Mouse (Mus musculus): ENCODE measurements at regions not wholly inside any gene's neighbourhood (a gene's known extent, or its start where the extent isn't known, plus 50 kb on each side); places are given as distances from the start of the nearest gene placed in this dataset.
"Not testable (repeated sequence)": the region's sequence is repeated elsewhere in the genome, so short reads cannot be mapped to it uniquely, and the experiment has no call there.

DNA sequence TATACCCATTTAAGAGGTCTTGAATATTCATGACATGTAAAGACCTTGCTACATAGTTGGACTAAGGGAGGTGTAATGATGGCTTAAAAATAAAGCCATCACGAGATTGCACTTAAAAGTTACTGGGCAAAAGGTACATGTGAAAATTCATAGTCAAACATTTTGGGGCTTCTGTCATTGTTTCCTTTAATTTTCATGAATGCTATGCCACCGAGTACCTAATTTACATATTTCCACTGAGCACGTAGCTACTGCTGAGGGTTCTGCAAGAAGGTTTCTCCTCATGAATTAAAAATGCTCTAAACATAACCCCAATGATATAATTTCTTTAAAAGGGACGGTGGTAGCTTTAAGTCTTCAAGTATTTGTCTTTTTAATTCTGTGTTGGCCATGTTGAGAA, 800.4 kb downstream of the Ets1 start:
- no peak for DNase-seq (ENCODE audit: low read depth, low spot score)

DNA sequence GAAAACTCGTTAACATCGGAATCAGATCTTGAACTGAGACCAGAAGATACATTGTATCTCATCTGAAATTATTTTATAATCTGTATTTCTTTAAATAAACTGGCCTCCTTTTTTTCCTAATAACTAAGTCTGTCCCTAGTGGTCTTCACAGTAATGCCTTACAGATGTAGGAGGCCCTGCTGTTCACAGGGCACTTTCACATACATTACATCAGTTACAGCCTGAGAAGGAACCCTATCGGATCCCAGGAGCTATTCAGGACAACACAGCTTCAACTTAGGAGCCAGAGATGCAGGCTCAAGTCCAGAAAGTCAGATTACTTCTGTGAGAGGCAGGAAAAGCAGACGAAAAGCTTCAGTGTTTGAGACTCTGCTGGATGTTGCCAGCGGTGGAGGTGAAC, 806.2 kb downstream of the Ets1 start:
- no peak for DNase-seq (ENCODE audit: low read depth, low spot score)

DNA sequence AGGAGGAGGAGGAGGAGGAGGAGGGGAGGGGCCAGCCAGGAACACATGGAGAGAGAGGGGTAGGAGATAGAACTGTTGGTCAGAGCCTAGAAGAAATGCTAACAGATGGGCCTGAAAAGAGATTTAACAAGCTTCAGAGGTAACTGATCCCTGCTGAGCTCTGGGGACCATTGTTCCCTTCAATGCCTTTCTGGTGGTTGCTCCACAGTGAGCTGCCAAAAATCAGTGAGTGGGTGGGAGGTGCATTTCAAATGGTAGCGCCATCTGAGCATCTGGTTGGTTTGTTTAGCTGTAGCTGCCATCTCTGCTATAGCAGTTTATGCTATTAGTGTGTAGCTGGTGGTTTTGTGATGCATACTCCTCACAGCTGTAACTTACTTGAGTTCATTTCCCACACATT, 809.9 kb downstream of the Ets1 start:
- no peak for DNase-seq (ENCODE audit: low read depth, low spot score)

DNA sequence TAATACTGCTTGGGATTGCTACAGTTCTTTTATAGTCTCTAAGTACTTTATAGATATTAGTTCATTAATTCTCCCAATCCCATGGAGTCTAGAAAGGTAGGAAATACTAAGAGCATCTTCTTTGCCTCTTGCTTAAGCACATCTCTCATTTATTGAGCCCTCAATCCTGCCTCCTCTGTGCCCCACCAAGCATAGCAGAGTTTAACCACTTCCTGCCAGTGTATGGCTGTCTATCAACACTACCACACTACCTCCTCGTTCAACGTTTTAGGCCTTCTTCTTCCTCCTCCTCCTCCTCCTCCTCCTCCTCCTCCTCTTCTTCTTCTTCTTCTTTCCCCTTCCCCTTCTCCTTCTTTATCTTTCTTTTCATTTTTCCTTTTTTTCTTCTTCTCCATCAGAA, 839.1 kb downstream of the Ets1 start:
- no peak for DNase-seq (ENCODE audit: low read depth, low spot score)

DNA sequence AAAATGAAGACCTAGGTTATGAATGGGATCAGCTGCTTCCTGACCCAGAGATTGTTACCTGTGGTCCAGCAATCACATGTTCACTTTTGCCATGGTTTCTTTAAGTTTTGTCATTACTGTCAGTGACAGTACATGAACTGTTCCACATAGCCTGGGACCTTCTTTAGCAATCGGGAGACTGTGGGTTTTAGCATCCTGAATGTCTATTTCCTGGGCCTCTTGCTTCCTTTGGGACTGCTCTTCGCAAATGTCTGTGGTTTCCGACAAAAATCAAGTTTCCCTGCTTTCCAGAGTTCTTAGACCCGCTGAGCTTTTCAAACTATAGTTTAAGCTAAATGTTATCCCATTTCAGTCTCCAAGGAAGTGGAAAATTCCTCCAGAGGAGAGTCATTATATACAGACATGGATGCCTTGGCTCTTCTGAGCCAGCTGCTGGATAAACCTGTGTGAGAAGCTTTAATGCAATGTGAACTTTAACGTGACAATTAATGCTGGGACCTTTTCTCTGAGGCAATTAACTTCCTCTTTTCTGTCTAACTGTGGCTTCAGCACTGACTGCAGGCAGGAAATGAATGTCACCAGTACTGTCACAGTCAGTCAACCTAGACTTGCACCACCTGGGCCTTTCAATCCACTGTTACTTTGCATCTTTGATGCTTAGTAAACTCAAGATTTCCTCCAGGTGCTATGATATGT, 847.0 kb downstream of the Ets1 start:
- no peak for DNase-seq (ENCODE audit: low read depth, low spot score)

DNA sequence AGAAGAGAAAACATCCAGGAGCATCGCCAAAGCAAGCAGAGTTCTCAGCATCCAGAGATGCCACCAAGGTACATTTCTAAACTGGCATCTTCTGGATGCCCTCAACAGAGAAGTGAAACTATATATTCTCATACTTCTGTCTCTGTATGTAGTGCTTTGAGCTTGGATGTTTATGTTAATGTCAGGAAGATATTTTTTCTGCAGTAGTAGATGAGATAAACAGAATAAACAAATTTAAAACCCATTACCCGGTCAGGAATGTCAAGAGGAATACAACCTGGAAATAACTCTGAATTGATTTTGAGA, 847.5 kb downstream of the Ets1 start:
- no peak for DNase-seq (ENCODE audit: low read depth, low spot score)

DNA sequence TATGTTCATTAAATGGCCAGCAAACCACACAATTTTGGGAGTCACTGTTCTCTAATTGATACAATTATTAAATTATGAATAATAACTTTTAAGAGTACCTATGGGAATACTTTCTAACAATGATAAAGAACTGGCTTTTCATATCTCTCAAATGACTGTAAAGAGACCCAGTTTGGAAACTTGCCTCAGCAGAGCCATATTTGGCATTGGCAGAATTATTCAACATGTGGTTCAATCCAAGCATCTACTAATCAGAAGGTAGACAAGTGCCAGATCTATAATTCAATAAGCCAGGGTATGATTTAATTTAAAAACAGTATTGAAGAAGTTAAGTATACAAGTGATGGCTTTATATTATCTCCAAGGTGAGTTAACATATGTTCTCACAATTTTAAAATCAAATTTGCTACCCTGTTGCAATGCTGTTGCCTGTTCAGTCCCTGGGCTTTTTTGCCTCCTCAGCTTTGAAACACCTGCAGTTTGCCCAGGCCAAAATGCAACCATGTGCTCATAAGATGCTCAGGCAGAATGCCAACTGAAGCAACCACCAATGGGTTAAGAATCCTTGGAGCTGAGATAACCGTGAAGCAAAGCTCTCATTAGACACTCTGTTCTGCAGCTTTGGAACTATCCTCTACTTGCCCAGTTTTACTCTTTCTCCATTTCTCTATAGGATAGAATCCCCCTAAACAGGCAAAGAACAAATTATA, 897.2 kb downstream of the Ets1 start:
- DNase-seq (ENCODE audit: low read depth, low spot score) = no peak

DNA sequence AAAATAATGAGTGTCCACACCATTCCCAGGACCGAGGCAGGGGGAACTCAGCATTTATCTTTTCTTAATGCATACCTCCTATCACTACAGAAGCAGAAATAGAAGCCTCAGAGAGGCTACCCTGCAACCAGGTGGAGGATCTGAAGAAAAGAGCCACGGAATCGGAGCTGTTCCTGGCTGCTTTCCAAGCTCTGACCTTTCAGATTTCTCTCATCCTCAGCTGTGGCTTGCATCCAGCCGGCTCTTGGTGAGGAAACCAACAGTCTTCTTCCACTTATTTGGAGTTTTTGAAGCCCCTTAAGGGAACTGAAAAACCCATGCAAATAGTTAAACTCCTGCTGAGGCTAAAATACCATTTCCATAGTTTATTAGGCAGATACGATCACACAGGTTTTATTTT, 907.3 kb downstream of the Ets1 start:
- no peak for DNase-seq (ENCODE audit: low read depth, low spot score)

DNA sequence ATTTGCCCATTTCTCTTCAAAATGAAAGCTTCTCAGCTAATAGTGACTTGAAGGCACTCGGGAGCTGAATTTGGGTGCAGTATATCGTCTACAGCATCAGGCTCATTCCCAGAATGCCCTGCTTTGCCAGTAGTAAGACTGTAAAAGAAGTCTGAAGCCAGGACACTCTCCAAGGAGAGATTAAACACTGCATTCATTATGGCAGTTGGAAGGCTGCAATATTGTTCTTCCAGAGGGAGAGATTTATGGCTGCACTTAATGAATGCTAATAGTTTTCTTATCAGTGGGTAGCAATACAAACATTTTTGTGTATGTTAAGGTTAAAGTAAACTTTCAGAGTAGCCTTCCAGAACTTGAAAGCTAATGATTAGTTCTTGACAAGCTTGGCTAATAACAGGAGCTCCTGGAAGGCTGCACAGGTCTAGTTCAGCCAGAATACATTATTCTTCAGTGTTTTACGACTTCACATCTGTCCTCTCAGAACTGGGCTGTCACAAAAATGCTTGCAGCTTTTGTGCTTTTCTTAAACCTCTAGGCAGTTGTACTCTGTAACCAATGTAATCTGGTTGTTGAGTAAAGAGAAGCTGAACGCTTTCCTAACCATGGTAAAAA, 910.2 kb downstream of the Ets1 start:
- no peak for DNase-seq (ENCODE audit: low read depth, low spot score)

DNA sequence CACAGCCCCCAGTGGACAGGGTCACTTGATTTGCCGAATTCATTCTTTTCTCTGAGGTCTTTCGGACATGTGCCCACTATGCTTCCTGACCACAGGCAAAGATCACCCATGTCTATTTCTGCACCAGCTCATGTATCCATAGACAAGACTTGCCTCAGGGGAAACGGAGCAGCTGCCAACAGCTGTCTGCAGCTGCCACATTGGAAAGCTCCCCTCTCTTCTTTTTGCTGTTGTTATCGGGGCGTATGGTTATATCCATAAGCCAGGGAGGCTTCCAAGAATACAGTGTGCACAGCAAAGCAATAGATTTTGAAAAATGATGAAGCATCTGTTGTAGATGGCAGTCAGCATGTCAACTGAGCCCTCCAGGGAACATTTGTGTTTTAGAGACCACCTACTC, 913.4 kb downstream of the Ets1 start:
- DNase-seq (ENCODE audit: low read depth, low spot score) = no peak

DNA sequence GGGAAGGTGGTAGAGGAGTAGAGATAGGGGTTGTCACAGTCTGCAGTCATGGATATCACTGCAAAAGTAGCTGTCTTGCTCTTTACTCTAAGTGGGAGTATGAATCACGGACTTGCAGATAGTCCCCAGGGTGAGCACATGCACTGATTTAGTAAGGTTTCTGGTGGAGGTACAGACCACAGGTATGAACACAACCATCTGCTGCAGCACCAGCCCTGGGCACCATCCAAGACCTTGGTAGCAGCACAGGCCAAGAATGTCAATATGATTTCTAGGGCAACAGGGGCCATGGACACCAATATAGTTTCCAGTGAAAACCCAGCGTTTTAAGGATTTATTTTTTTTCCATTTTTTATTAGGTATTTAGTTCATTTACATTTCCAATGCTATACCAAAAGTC, 913.7 kb upstream of the Kirrel3 start:
- DNase-seq (ENCODE audit: low read depth, low spot score) = no peak

DNA sequence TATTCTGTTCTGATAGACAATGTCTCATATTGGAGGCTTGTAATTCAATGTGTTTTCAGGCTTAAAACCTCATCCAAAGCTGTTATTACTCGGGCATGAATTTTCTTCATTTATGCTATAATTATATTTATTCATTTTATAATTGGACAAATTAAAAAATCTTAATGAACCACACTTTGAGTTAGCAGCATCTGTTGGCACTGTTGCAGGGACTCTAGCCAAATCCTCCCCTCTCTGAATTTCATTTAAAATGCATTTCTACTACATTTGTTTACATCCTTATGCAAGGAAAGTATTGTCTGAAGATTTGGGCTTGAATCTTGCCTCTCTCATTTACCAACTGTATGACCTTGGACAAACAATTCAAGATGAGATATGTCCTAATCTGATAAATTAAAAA, 874.2 kb upstream of the Kirrel3 start:
- DNase-seq (ENCODE audit: low read depth, low spot score) = no peak

DNA sequence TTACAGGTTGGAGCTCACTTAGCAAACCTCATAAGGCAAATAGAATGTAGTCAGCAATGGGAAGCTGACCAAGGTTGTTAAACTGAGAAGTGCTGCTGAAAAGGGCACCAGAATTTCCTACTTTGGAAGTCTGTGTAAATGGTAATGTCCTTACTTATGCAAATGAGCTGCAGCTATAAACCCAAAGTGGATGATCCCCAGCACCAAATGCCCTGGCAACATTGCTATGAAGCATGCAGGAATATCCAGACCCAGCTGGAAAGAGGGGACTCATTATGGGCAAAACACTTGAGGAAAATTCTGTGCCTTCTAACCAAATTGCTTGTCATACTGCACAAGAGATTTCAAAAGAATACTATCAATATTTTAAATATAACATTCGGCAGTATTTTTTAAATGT, 861.3 kb upstream of the Kirrel3 start:
- DNase-seq (ENCODE audit: low read depth, low spot score) = no peak

DNA sequence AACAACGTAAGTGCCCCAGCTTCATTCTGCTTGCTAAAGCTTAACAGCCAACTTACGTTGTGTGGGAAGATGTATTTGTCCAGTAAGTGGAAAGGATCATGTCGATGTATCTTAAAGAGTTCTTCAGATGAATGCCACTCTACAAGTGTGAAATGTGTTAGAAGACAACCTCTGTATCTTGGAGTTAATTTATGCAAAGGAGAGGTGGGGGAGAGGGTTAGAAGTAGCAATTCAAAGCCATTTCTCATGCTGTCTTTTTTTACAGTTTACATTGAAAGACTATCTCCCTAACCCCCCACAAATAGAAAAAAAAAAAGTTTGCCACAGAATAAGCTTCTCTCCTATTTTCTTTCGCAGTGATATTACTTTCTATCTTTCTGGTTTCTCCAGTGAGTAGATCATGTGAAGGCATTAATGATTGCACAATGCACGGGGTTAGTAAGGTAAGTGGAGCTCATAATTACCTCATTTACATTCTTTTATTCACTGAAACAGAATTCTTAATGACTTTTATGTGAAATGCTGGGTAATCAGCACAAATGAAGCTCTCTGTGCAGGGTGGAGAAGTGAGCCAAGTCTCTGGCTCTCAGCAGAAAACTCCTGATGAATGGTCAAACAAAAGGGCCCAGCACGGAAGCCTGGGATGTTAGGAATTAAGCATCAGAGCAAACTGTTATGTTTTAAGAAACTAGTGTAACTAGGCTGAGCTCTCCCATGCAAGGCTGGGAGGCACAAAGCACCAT, 855.8 kb upstream of the Kirrel3 start:
- DNase-seq (ENCODE audit: low read depth, low spot score) = no peak

DNA sequence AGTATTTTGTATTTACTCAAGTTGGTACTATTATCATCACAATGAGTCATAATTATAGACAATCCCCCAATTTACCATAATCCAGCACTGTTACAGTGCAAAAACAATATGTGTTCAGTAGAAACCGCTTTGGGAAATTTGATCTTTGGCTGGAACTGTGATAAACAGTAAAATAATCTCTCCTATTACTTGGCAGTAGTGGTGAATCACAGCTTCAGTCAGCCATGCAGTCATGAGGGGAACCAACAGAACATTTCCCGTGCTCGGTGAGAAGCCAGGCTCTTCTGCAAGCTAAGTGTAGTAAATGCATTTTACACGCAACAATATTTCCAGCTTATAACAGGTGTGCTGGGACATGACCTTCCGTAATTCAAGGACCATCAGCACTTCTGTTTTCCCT, 822.7 kb upstream of the Kirrel3 start:
- DNase-seq (ENCODE audit: low read depth, low spot score) = no peak

DNA sequence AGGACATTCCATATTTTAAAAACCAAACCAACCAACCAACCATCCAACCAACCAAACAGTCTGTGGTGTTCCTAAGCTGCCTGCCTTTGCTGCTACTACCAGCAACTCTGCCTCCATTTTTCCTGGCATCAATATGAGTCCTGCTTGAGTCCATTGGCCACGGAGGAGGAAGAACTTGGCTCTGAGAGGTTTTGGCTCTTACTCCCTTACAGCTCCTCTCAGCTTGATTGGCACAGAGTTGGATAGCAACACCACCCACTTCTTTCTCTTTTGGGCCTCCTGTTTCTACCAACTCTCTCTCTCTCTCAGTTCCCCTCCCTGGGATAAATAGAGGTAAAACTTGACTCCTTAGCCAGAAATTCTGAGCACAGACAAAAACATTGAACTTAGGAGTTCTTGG, 804.6 kb upstream of the Kirrel3 start:
- DNase-seq (ENCODE audit: low read depth, low spot score) = peak; percentile 20

DNA sequence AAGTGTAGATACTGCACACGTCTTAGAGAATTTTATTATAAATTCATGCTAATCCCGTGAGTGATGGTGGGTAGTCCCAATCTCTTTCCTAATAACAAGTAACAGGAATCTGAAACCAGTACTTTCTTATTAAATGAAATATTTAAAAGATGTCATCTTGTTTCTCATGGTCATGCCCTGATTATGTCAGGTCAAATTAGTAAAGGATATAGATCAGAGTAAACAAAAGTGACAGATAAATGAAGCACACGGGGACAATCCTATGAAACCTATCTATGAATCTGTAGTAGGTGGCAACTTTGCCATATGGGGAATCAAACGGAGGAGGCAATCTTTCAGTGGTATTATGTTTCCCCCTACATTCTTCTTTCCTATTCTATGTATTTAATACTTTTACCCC, 794.0 kb upstream of the Kirrel3 start:
- DNase-seq (ENCODE audit: low read depth, low spot score) = no peak

DNA sequence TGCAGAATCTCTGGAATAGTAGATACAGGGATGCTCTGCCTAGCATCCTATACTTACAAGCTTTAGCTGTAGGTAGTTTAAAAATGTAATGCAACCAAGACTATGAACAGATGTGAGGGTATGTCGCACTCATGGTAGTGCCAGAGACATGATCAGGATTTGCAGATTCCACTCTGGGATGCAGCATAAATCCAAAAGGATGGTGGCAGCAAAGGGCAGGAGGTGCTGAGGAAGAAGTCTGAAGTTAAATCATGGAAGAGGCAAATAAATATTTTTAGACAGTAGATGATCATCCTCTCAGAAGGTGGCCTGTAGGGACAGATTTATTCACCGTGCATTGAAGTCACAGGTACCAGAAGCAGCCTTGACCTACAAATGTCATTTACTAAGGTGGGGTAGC, 768.1 kb upstream of the Kirrel3 start:
- DNase-seq (ENCODE audit: low read depth, low spot score) = no peak

DNA sequence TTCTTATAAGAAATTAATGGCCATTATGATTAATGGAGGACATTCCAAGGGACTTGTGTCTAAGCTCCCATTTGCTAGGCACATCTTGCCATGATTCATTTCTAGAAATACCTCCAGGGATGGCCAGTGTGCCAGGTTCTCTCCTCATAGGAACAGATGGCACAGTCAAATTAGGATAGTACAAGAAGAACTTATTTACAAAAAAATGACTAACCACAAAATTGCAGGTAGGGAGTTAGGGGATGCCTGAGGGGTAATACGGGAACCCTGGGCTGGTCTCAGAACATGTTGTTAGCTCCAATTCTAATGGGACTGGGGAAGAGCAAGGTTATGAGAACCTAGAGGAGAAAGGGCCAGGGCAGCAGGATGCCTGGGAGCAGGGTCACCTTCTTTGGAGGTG, 760.9 kb upstream of the Kirrel3 start:
- no peak for DNase-seq (ENCODE audit: low read depth, low spot score)

DNA sequence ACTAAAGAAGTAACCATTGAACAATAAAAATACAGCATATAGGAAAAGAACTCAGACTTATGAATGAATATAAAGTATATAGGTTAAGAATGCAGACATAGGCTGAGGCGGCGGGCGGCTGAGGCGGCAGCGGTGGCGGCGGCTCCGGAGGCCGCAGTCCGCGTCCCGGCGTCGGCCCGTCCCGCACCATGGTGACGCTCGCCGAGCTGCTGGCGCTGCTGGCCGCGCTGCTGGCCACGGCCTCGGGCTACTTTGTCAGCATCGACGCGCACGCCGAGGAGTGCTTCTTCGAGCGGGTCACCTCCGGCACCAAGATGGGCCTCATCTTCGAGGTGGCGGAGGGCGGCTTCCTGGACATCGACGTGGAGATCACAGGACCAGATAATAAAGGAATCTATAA, 757.6 kb upstream of the Kirrel3 start:
- DNase-seq (ENCODE audit: low read depth, low spot score) = not testable (repeated sequence)

DNA sequence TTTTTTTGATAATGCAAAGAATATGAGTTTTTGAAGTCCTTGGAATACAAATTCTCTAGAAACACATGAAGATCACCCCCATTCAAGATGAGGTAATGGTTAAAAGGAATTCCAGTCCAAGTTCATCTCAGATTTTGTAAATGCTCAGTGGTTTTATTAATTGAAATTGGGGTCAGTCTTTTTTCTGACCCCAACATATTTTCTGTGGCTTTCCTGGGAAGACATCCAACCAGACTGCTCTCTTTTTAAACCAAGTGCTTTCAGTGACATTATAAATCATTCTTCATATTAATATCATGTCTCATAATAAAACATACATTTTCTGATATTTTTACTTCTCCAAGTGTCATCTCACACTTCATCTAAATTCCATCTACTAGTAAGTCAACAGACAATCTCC, 725.0 kb upstream of the Kirrel3 start:
- no peak for DNase-seq (ENCODE audit: low read depth, low spot score)

DNA sequence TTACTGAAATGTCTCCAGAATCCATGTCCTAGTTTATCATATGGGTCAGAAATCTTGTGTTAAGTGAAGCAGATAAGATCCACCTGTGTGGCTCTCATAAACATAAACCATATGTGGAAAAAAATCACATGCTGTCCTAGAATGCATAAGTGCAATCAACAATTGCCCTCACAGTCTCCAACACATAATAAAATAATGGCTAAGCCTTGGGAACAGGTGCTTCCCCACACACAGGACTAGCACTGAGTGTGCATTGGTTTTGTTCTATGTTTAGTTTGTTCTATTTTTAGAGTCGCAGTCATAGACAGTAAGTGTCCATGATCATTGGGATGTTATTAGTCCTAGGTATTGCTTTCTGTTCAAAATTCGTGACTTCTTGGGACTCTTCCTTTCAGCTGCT, 719.5 kb upstream of the Kirrel3 start:
- DNase-seq (ENCODE audit: low read depth, low spot score) = no peak

DNA sequence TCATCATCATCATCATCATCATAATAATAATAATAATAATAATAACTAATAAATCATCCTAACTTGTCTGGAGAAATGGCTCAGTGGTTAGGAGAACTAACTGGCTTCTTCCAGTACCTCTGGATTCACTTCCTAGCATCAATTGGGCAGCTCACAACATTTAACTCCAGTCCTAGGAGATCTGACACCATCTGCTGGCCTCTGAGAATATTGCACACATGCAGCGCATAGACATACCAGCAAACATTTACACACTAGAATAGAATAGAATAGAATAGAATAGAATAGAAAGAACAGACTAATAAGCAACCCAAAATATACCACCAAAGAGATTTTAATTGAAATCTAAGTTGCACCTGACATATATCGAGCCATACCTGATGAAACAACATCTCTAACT, 715.9 kb upstream of the Kirrel3 start:
- no peak for DNase-seq (ENCODE audit: low read depth, low spot score)
